9 mouse cellular contexts compared by ENCODE assay signal in genomic region chr19:53588968-53589367, GRCm38 (mm10). TPM values are rescaled to one million over a fixed set of nuclear protein-coding genes. Genes with fewer than 3 reads are reported as not detected.
DNase-seq lines count a peak whose midpoint lies in the region; ATAC-seq and TF ChIP-seq lines count a peak whose summit lies in the region.
"Not testable (repeated sequence)": the region's sequence is repeated elsewhere in the genome, so short reads cannot be mapped to it uniquely, and the experiment has no call there.
"Had no signal": no experiment of that assay in that cellular context is flagged by ENCODE, and none has a peak within 500 bp of the region (broad histone marks: within the 10 kb centered on the region; RNA-seq: fewer than 3 reads in every experiment).

Gene Nutf2-ps1, minus strand, starts transcription at chr19:53589068.

- not testable (repeated sequence) for H3K4me3 ChIP-seq in MEL (ENCODE audit: control insufficient read depth in 1 of 2, insufficient read depth in 1 of 2, low read depth in 2 of 2, low read length in 2 of 2); embryonic facial prominence, embryonic 12.5 days; kidney, embryonic 16.5 days (ENCODE audit: low read length); limb, embryonic 12.5 days (replicated peaks); stomach, embryonic 15.5 days (replicated peaks)

- TF ChIP-seq CTCF in MEL (IDR thresholded peaks at IDR 0.05 in 2 of 3, conservative IDR thresholded peaks at IDR 0.05 in 1 of 3; ENCODE audit: control insufficient read depth in 1 of 3, insufficient read depth in 1 of 3, low read depth in 2 of 3, low read length in 3 of 3, poor library complexity in 1 of 3, severe bottlenecking in 1 of 3), result not testable (repeated sequence)

- not testable (repeated sequence) for TF ChIP-seq RAD21 in MEL (IDR thresholded peaks at IDR 0.05; ENCODE audit: low read depth, low read length)

- not testable (repeated sequence) for H3K36me3 ChIP-seq in MEL (ENCODE audit: control insufficient read depth in 1 of 2, insufficient read depth in 2 of 2, low read length in 2 of 2); embryonic facial prominence, embryonic 12.5 days; kidney, embryonic 16.5 days (ENCODE audit: insufficient read depth, low read length); limb, embryonic 12.5 days; stomach, embryonic 15.5 days

- ATAC-seq in embryonic facial prominence, embryonic 12.5 days (ENCODE audit: insufficient number of reproducible peaks, insufficient read depth, low FRiP score, low TSS enrichment); kidney, embryonic 16.5 days (ENCODE audit: low FRiP score, low TSS enrichment); limb, embryonic 12.5 days (ENCODE audit: insufficient number of reproducible peaks, insufficient read depth, low FRiP score, low TSS enrichment, low read depth); megakaryocyte-erythroid progenitor cell, adult 5-6 weeks (replicated peaks; ENCODE audit: low FRiP score, low TSS enrichment, poor library complexity, severe bottlenecking); stomach, embryonic 15.5 days (ENCODE audit: insufficient read depth, low FRiP score, low read depth): not testable (repeated sequence)

- not testable (repeated sequence) for H3K4me2 ChIP-seq in embryonic facial prominence, embryonic 12.5 days (replicated peaks); kidney, embryonic 16.5 days (replicated peaks; ENCODE audit: low read depth, low read length); limb, embryonic 12.5 days; stomach, embryonic 15.5 days

- H3K9ac ChIP-seq in MEL (ENCODE audit: control insufficient read depth, low read depth, low read length, poor library complexity, severe bottlenecking); embryonic facial prominence, embryonic 12.5 days; kidney, embryonic 16.5 days (replicated peaks; ENCODE audit: low read length); limb, embryonic 12.5 days (replicated peaks); stomach, embryonic 15.5 days: not testable (repeated sequence)

- H3K27me3 ChIP-seq in MEL (ENCODE audit: control insufficient read depth in 1 of 2, insufficient read depth in 2 of 2, low read length in 2 of 2); embryonic facial prominence, embryonic 12.5 days; kidney, embryonic 16.5 days (ENCODE audit: insufficient read depth, low read length); limb, embryonic 12.5 days; stomach, embryonic 15.5 days (replicated peaks): not testable (repeated sequence)

- H3K9me3 ChIP-seq in MEL (replicated peaks; ENCODE audit: insufficient read depth, low read length); stomach, embryonic 15.5 days: not testable (repeated sequence)
- H3K9me3 ChIP-seq in embryonic facial prominence, embryonic 12.5 days, result peaks cover 16% of the 10 kb centered on the region
- peaks cover 17% of the 10 kb centered on the region for H3K9me3 ChIP-seq in kidney, embryonic 16.5 days (ENCODE audit: low read length)
- H3K9me3 ChIP-seq in limb, embryonic 12.5 days, result peaks cover 23% of the 10 kb centered on the region

- not testable (repeated sequence) for H3K27ac ChIP-seq in MEL (ENCODE audit: control insufficient read depth, low read depth, low read length); embryonic facial prominence, embryonic 12.5 days; kidney, embryonic 16.5 days (ENCODE audit: low read length); limb, embryonic 12.5 days; stomach, embryonic 15.5 days

- DNase-seq in MEL (ENCODE audit: low read depth, low spot score); gastrocnemius, postnatal 14 days; heart, postnatal 25 days (ENCODE audit: low spot score): not testable (repeated sequence)

- not testable (repeated sequence) for H3K4me1 ChIP-seq in MEL (ENCODE audit: control insufficient read depth in 1 of 2, insufficient read depth in 2 of 2, low read length in 2 of 2); embryonic facial prominence, embryonic 12.5 days; kidney, embryonic 16.5 days (ENCODE audit: insufficient read depth, low read length); limb, embryonic 12.5 days (replicated peaks); stomach, embryonic 15.5 days

- not testable (repeated sequence) for TF ChIP-seq POLR2A in MEL (IDR thresholded peaks at IDR 0.05; ENCODE audit: control insufficient read depth in 1 of 2, insufficient read depth in 1 of 2, low read depth in 1 of 2, low read length in 2 of 2, poor library complexity in 1 of 2)

- WGBS in embryonic facial prominence, embryonic 12.5 days, result 91% methylated on average over 7 of the region's 7 CpGs
- 93% methylated on average over 7 of the region's 7 CpGs for WGBS in kidney, embryonic 16.5 days
- 95% methylated on average over 7 of the region's 7 CpGs for WGBS in limb, embryonic 12.5 days
- 96% methylated on average over 7 of the region's 7 CpGs for WGBS in stomach, embryonic 15.5 days

- not testable (repeated sequence) for H3K79me2 ChIP-seq in MEL (ENCODE audit: control insufficient read depth, insufficient read depth, low read length, poor library complexity)

- intact Hi-C loops in gastrocnemius, postnatal 14 days (cut with DNase I; ENCODE audit: low total_unique reads); heart, postnatal 25 days (cut with DNase I): not testable (repeated sequence)

- not testable (repeated sequence) for TF ChIP-seq EP300 in MEL (IDR thresholded peaks at IDR 0.05; ENCODE audit: low read depth in 1 of 2, low read length in 2 of 2)

RNA-seq across cellular contexts. Expression of gene Nutf2-ps1, which starts in this region (rescaled TPM):
- total RNA-seq in MEL (2012; rRNA removed), result 35.8 and 53.1 TPM in 2 replicates
- polyA plus RNA-seq in MEL (2012; ENCODE audit: insufficient read depth in 1 of 2, insufficient read length in 2 of 2, low read depth in 1 of 2, low replicate concordance in 2 of 2, missing spikeins in 1 of 2), result 100 to 1,000 TPM in 1 of 2 experiments, not detected in 1; 398 TPM
- polyA plus RNA-seq in embryonic facial prominence, embryonic 12.5 days (2016; fragmentation: Nextera tagmentation; extraction: Ambion mirVana), result 399 and 424 TPM in 2 replicates
- 10 to 100 TPM; 74.8 to 76.8 TPM for total RNA-seq in gastrocnemius, postnatal 14 days (2021)
- total RNA-seq in heart, postnatal 25 days (2021), result 10 to 100 TPM; 83.1 to 93.2 TPM
- polyA plus RNA-seq in kidney, embryonic 16.5 days (2015; fragmentation: Nextera tagmentation; extraction: Ambion mirVana), result 395 and 457 TPM in 2 replicates
- polyA plus RNA-seq in limb, embryonic 12.5 days (2016; fragmentation: Nextera tagmentation; extraction: Ambion mirVana), result 449 and 459 TPM in 2 replicates
- 86.8 and 99.0 TPM in 2 replicates for total RNA-seq in megakaryocyte-erythroid progenitor cell, adult 5-6 weeks (2014; fragmentation: Nextera tagmentation)
- 216 and 256 TPM in 2 replicates for total RNA-seq in megakaryocyte-erythroid progenitor cell, adult 5-6 weeks (2017)
- 377 and 407 TPM in 2 replicates for polyA plus RNA-seq in stomach, embryonic 15.5 days (2015; fragmentation: Nextera tagmentation; extraction: Ambion mirVana)
- total RNA-seq: monocyte, adult 5-6 weeks had no signal
